Mouse (Mus musculus): Measurements from ENCODE around the gene Pnkd. TPM values are rescaled to one million over a fixed set of nuclear protein-coding genes. Genes with fewer than 3 reads are reported as not detected.

The Pnkd gene
- polyA plus RNA-seq, 1 experiment from 2014 or later: 39.8 TPM

GRCm38 (mm10) chr1:74298996-74299395, 14.3 kb downstream of the Pnkd start:
- no peak overlapping the region for H3K4me3 ChIP-seq (replicated peaks)
- no peak overlapping the region for H3K27ac ChIP-seq
- H3K4me1 ChIP-seq (replicated peaks): peaks cover 99% of the 10 kb centered on the region
- peak overlapping the region; percentile 37; the same call in 1 of the 2 replicates for H3K9ac ChIP-seq
- 63% methylated on average over 5 of the region's 5 CpGs for WGBS (ENCODE audit: insufficient replicate concordance)
- ATAC-seq (ENCODE audit: low read depth) (no peak), DNase-seq (no peak)
- no peaks in the 10 kb centered on the region for H3K27me3 ChIP-seq
- H3K4me2 ChIP-seq: no peak overlapping the region
- no peaks in the 10 kb centered on the region for H3K9me3 ChIP-seq (replicated peaks)
- peaks cover 4% of the 10 kb centered on the region for H3K36me3 ChIP-seq

GRCm38 (mm10) chr1:74300347-74301110, 15.8 kb downstream of the Pnkd start:
- Histone ChIP-seq H3K27me3 (no peaks in the 10 kb centered on the region), H3K9me3 (replicated peaks) (no peaks in the 10 kb centered on the region), H3K4me3 (replicated peaks) (no peak overlapping the region), H3K4me1 (replicated peaks) (peaks cover 98% of the 10 kb centered on the region), H3K36me3 (no peaks in the 10 kb centered on the region), H3K27ac (peak overlapping the region; percentile 21; the same call in 1 of the 2 replicates), H3K9ac (no peak overlapping the region), H3K4me2 (no peak overlapping the region; the same call in 1 of the 2 replicates)
- DNase-seq (no peak), ATAC-seq (ENCODE audit: low read depth) (no peak)
- WGBS (ENCODE audit: insufficient replicate concordance): 58% methylated on average over 6 of the region's 6 CpGs

DNA sequence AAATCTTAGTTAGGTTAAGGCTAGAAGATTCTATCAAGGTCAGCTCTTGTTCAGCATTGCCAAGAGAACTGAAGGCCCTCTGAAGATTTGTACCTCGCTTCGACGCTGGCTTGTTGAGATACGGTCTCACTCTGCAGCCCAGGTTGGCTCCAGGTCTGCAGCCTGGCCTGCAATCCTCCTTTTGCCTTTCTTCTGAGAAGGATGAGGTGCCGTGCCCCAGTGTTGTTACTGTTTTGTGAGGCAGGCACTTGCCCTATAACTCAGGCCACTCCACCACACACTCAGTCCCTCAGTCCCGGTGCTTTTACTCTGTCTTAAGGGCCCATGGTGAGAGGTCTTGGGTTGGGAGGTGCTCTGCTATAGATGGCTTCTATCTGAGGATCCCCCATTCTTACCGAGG, 17.5 kb downstream of the Pnkd start:
- Histone ChIP-seq H3K4me2 (peak overlapping the region; percentile 92), H3K36me3 (no peaks in the 10 kb centered on the region), H3K9ac (0 out of 2 replicates have a peak overlapping the region, but pooled peaks have one; percentile 5), H3K4me1 (replicated peaks) (peaks cover 86% of the 10 kb centered on the region), H3K27me3 (no peaks in the 10 kb centered on the region), H3K9me3 (replicated peaks) (no peaks in the 10 kb centered on the region), H3K27ac (no peak overlapping the region; the same call in 1 of the 2 replicates), H3K4me3 (replicated peaks) (peak overlapping the region; percentile 81; the same call in 1 of the 2 replicates)
- WGBS (ENCODE audit: insufficient replicate concordance): 86% methylated on average over 7 of the region's 7 CpGs
- ATAC-seq (ENCODE audit: low read depth) (no peak), DNase-seq (no peak)

- Histone ChIP-seq H3K36me3 (no peaks in the 10 kb centered on the region), H3K27ac (peak overlapping the region; percentile 16; the same call in 1 of the 2 replicates), H3K9ac (0 out of 2 replicates have a peak overlapping the region, but pooled peaks have one; percentile 88), H3K9me3 (replicated peaks) (no peaks in the 10 kb centered on the region), H3K4me2 (peak overlapping the region; percentile 92), H3K4me3 (replicated peaks) (peak overlapping the region; percentile 81), H3K4me1 (replicated peaks) (peaks cover 86% of the 10 kb centered on the region), H3K27me3 (no peaks in the 10 kb centered on the region)
- DNase-seq: no peak
- WGBS (ENCODE audit: insufficient replicate concordance): 69% methylated on average over 2 of the region's 2 CpGs
- no peak for ATAC-seq (ENCODE audit: low read depth)
Measured at GRCm38 (mm10) chr1:74302835-74303234, 18.1 kb downstream of the Pnkd start.

- Histone ChIP-seq H3K9ac (peak overlapping the region; percentile 88), H3K27me3 (no peaks in the 10 kb centered on the region), H3K27ac (peak overlapping the region; percentile 80), H3K36me3 (no peaks in the 10 kb centered on the region), H3K4me1 (replicated peaks) (peaks cover 84% of the 10 kb centered on the region), H3K9me3 (replicated peaks) (no peaks in the 10 kb centered on the region), H3K4me2 (peak overlapping the region; percentile 92), H3K4me3 (replicated peaks) (peak overlapping the region; percentile 81)
- ATAC-seq (ENCODE audit: low read depth) (peak; percentile 91), DNase-seq (peak; percentile 61)
- 1% methylated on average over 56 of the region's 56 CpGs for WGBS (ENCODE audit: insufficient replicate concordance)
Measured at GRCm38 (mm10) chr1:74303509-74304338, 19.0 kb downstream of the Pnkd start.

DNA sequence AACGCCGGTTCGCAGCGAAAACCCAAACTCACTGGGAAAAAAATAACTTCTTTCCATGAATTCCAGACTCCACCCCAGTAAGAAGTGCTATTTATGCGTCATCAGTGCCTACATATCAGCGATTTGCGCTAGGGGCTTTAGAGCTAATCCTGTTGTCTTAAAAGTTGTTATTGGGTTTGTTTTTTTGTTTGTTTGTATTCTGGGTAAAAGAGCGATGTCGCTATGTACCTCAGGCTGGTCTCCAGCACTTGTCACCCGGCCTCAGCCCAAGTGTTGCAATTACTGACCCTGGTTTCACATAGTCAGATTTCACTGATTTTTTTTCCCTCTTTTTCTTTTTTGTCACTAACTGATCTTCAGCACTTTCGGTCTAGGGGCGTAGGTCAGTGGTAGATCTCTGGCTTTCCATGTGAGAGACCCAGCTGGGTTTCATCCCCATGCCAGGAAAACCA, 19.6 kb downstream of the Pnkd start:
- Histone ChIP-seq H3K27me3 (no peaks in the 10 kb centered on the region), H3K9ac (peak overlapping the region; percentile 88), H3K4me2 (peak overlapping the region; percentile 92), H3K4me3 (replicated peaks) (peak overlapping the region; percentile 81), H3K9me3 (replicated peaks) (no peaks in the 10 kb centered on the region), H3K27ac (peak overlapping the region; percentile 80), H3K4me1 (replicated peaks) (peaks cover 80% of the 10 kb centered on the region), H3K36me3 (no peaks in the 10 kb centered on the region)
- WGBS (ENCODE audit: insufficient replicate concordance): 8% methylated on average over 12 of the region's 12 CpGs
- DNase-seq (peak; percentile 22), ATAC-seq (ENCODE audit: low read depth) (peak; percentile 18)

DNA sequence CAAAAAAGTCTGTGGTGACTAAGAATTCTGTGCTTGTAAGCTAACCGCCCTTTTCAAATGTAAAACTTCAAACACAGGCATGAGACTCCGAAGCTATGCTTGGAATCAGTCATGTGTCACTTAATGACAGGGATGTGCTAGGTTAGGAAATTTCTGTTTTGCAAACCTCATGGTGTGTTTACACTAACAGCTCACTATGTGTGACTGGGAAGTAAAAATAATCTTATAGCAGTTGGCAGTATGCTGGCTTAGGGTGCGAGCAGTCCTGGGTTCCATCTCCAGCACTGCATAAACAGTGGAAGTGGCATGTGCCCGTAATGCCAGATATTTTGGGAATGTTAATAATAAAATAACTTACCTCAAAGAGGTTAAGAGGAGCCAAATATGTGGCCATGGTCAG, 20.2 kb downstream of the Pnkd start:
- no peak for DNase-seq

DNA sequence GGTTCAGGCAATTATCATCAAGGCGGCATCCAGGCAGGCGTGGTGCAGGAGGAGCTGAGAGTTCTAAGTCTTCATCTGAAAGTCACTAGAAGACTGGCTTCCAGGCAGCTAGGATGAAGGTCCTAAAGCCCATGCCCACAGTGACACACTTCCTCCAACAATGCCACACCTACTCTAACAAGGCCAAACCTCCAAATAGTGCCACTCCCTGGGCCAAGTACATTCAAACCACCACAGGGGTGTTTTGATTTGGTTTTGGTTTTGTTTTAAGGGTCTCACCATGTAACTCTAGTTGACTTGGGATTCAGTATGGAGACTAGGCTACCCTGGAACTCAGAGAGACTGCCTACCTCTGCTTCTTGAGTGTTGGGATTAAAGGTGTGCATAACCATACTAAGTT, 20.8 kb downstream of the Pnkd start, which contains the start of gene Tmbim1:
TSS of gene Tmbim1 (minus strand) at position 101 of the 400 bp plus-strand sequence.
- Histone ChIP-seq H3K4me3 (replicated peaks) (peak within 1 kb of the TSS; percentile 81), H3K4me2 (peak within 1 kb of the TSS; percentile 92), H3K27ac (peak within 1 kb of the TSS; percentile 80; the same call in 1 of the 2 replicates), H3K9ac (peak within 1 kb of the TSS; percentile 88; the same call in 1 of the 2 replicates), H3K36me3 (no peaks in the 10 kb centered on the region), H3K4me1 (replicated peaks) (peaks cover 75% of the 10 kb centered on the region), H3K9me3 (replicated peaks) (no peaks in the 10 kb centered on the region), H3K27me3 (no peaks in the 10 kb centered on the region)
- WGBS (ENCODE audit: insufficient replicate concordance): 89% methylated on average over 2 of the region's 2 CpGs
- ATAC-seq (ENCODE audit: low read depth) (no peak), DNase-seq (no peak)

More for the DNA sequence above, 20.2 kb downstream of the Pnkd start:
- no peaks in the 10 kb centered on the region for H3K27me3 ChIP-seq
- no peak overlapping the region for H3K27ac ChIP-seq
- no peak overlapping the region for H3K9ac ChIP-seq
- H3K4me3 ChIP-seq (replicated peaks): no peak overlapping the region
- H3K9me3 ChIP-seq (replicated peaks): no peaks in the 10 kb centered on the region
- no peaks in the 10 kb centered on the region for H3K36me3 ChIP-seq
- ATAC-seq (ENCODE audit: low read depth): no peak
- H3K4me2 ChIP-seq: no peak overlapping the region
- 74% methylated on average over 4 of the region's 4 CpGs for WGBS (ENCODE audit: insufficient replicate concordance)
- H3K4me1 ChIP-seq (replicated peaks): peaks cover 79% of the 10 kb centered on the region

- no peak overlapping the region for H3K4me3 ChIP-seq (replicated peaks)
- peaks cover 59% of the 10 kb centered on the region for H3K4me1 ChIP-seq (replicated peaks)
- 79% methylated on average over 1 of the region's 1 CpGs for WGBS (ENCODE audit: insufficient replicate concordance)
- H3K9ac ChIP-seq: no peak overlapping the region
- H3K9me3 ChIP-seq (replicated peaks): no peaks in the 10 kb centered on the region
- no peak for DNase-seq
- H3K27ac ChIP-seq: no peak overlapping the region
- H3K36me3 ChIP-seq: no peaks in the 10 kb centered on the region
- no peak overlapping the region for H3K4me2 ChIP-seq
- no peak for ATAC-seq (ENCODE audit: low read depth)
- no peaks in the 10 kb centered on the region for H3K27me3 ChIP-seq
Measured at GRCm38 (mm10) chr1:74307146-74307545, 22.4 kb downstream of the Pnkd start.

- ATAC-seq (ENCODE audit: low read depth) (no peak), DNase-seq (no peak)
- no peak overlapping the region for H3K4me2 ChIP-seq
- peaks cover 47% of the 10 kb centered on the region for H3K4me1 ChIP-seq (replicated peaks)
- H3K9ac ChIP-seq: no peak overlapping the region
- WGBS (ENCODE audit: insufficient replicate concordance): 58% methylated on average over 10 of the region's 10 CpGs
- H3K9me3 ChIP-seq (replicated peaks): no peaks in the 10 kb centered on the region
- peak overlapping the region; percentile 4; the same call in 1 of the 2 replicates for H3K27ac ChIP-seq
- no peak overlapping the region for H3K4me3 ChIP-seq (replicated peaks)
- H3K27me3 ChIP-seq: no peaks in the 10 kb centered on the region
- H3K36me3 ChIP-seq: no peaks in the 10 kb centered on the region
Measured at GRCm38 (mm10) chr1:74308001-74308964, 23.6 kb downstream of the Pnkd start.
